Mouse (Mus musculus): ENCODE data around the gene 1700037H04Rik.

Gene 1700037H04Rik

DNA sequence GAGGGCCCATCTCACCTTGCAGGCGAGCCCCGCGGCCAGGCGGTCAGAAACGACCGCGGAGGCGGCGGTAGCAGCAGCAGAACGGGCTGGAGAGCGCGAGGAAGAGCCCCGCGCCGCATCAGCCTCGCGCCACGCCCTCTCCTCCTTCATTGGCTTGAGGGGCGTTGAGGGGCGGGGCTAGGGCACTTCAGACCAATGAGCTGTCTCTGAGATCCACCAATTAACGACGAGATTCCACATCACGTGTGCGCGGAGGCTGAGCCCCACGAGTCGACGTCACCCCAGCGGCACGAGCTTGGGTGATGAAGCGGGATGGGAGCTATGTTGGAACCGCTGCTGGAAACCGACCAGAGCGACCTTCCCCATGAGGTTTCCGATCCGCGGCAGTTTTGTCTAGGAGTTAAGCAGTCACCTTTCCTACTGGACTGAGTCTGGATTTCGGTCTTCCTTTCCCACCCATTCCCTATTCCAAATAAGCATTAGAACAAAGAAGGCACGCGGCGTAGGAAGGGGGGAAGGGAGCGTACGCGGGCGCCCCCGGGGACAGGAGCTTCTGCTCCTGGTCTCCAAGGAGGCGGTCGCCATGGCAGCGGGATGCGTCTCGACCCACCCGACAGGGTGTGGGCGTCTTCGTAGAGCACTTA, at the start of gene 1700037H04Rik:
1700037H04Rik (minus strand) TSS at position 144 of the 644 bp plus-strand sequence.
- in situ Hi-C loops (cut with MseI, MboI), result no loop called here

DNA sequence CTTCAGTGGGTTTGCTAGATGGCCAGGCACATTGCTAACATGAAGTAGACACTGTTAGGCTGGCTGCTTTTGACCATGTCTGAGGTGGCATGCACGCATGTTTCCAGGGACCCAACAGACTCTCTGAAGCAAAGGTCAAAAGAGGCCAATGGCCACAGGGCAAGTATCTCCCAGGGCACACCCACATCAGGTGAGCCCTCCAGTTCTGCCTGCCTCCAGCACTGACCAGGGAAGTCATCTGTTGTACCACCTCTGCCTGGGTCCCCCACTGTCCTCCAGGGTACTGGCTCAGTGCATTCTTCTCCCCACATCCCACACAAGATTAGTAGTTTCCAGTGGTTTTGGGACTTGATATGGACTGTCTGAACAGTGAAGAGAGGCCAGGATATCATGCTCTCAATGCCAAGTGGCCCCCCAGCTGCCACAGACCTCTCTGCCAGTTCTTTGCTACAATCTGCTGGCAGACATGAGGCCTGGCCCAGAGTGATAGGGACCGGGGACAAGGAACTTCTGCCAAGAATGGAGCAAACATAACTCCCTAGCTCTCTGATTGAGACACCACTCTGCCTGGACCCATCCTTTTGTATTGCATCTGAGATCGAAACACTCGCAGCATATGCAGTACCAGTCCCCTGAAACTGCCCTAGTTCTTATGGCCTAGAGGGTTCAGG, 49.4 kb upstream of the 1700037H04Rik start:
- in situ Hi-C loops (cut with MseI, MboI), result no loop called here

DNA sequence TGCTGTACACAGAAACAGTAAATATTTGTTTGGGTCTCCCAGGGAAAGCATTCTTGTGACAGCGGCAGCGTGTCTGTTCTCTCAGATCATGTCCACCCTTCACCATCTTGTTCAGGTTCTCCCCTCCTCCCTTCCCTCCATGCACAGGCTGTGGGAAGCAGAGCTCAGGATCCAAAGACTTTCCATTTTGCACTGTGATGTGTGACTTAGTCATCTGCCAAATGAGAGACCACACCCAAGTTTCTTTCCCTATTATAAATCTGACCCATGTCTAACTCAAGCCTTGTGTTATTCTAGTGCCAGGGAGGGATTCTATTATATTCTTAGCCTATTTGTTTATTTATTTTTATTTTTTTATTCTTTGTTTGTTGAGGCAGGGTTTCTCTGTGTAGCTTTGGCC, 48.5 kb upstream of the 1700037H04Rik start:
- in situ Hi-C loops (cut with MseI, MboI), result no loop called here

DNA sequence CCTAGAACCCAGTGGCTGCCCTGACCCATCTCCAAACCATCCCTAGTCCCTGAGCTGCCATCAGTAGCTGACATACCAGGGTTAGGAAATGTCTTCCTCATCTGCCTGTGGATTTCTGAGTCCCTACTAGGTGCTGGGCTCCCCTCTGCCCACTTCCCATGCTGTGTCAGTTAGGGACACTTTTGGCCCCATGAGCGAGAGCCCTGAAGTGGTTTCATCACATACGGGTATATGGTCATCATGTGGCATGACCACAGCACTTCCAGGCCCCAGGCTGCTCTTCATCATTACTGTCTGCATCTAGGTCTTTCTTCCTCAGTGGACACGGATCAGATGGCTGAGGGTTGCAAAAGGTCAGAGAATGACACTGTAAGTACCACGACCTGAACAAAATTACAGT, 46.9 kb upstream of the 1700037H04Rik start, which contains the start of gene Ap5s1:
Ap5s1 (plus strand) TSS at position 301 of the 400 bp plus-strand sequence.
- in situ Hi-C loops (cut with MseI, MboI), result no loop called here

DNA sequence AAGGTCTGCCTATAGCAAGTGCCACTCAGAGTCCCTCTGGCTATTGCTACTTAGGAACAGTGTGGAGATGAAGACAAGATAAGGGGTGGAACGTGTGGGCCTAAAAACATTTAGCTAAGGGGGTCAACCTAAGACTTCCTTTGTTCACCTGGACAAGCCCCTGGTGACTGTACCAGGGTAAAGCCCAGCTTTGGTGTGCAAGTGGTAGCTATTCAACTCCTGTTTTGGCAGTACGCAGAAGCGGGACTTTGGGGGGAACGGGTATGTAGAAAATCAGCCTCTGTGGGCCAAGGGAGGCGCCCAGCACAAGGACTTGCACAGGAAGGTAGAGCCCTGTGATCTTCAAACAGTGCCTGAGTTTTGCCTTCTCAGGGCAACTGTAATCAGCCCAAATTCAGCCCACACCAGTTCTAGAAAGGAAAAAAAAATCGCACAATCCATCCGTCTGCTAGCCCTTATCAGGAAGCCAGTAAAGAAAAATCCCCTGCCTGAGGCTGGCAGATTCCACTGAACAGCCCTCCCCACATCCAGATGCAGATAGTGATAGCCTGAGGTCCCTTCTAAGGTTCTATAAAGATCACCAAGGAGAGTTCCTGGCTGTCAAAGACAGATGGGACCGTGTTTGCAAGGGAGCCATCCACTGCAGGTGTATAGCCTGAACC, 45.8 kb upstream of the 1700037H04Rik start:
- in situ Hi-C loops (cut with MseI, MboI), result no loop called here

DNA sequence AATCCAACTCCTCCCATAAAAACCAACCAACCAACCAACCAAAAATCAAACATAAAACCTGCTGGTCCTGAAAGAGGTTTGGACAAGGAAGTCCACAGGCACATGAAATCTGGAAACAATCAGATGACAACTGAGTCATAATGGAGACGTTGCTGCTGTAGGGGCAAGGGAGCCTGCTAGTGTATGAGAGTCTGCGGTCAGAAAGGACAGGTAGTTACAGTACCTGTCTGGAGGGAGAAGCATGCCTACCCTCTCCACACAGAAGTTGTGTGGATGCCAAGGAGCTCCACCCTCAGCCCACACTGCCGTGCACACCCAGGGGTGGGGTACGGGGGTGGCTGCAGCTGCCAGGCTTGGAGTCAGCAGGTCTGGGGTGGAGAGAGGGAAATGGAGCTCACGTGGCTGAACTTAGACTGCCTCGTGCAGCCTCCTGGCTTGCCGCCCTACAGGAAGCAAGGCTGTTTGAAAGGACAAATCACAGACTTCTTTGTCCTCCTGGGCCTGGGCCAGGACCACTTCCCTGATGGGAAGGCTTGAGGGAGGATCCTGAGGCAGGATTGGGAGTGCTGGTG, 44.6 kb upstream of the 1700037H04Rik start:
- in situ Hi-C loops (cut with MseI, MboI), result no loop called here

DNA sequence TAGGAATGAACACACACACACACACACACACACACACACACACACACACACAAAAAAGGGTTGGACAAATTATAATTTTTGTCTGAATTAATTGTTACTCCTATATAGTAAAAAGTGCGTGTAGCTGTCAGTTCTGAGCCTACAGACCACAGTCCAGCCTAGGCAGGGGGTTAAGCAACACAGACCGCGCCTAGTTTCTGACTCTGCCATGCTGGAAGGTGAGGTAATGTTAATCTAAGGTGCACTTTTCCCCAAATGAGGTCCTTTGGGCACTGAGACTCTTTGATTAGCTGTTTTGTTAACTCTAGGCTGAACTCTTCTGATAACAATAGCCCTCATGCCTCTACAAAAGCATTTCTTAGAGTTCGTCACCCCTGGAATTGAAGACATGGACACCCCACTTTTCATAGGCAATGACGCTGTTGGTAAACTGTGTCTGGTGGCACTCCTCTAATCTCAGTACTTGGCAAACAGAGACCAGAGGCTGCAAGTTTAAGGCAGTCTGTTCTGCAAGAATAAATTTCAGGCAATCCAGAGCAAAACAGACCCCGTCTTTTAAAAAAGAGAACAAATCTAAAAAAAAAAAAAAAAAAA, 44.0 kb upstream of the 1700037H04Rik start:
- in situ Hi-C loops (cut with MseI, MboI), result no loop called here

DNA sequence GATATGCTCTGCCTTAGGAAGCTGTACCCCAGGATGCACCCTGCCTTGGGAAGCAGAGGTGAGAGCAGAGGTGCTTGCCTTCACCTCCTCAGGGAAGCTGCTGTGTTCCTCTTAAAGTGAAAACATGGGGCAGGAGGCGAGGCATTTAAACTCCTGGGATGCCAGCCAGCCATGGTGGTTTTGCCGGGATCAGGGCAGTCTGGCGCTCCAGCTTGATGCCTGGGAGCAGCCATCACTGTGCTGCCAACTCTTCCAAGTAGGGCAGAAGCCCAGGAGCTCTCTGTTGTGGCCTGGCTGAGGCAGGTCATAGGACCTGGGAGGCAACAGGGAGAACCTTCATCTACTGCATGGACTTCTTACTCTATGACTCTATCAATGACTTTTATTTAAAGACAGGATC, 41.4 kb upstream of the 1700037H04Rik start:
- in situ Hi-C loops (cut with MseI, MboI), result no loop called here

DNA sequence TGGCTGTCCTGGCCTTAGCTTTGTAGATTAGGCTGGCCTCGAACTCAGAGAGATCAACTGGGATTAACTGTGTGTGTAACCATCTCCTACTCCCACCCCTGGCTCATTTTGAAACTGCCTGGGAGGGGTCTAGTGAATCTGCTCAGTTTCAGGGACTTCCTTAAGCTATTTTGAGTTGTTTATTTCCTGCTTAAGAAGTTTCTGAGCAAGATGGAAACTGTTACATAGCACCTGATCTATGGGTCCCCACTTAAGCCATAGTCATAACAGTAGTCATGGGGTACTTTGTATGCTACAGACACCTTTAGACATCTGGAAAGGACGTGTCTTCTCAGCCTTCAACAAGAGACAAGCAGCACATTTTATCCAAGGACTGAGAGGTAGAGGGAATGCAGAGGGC, 40.8 kb upstream of the 1700037H04Rik start:
- in situ Hi-C loops (cut with MseI, MboI), result no loop called here

DNA sequence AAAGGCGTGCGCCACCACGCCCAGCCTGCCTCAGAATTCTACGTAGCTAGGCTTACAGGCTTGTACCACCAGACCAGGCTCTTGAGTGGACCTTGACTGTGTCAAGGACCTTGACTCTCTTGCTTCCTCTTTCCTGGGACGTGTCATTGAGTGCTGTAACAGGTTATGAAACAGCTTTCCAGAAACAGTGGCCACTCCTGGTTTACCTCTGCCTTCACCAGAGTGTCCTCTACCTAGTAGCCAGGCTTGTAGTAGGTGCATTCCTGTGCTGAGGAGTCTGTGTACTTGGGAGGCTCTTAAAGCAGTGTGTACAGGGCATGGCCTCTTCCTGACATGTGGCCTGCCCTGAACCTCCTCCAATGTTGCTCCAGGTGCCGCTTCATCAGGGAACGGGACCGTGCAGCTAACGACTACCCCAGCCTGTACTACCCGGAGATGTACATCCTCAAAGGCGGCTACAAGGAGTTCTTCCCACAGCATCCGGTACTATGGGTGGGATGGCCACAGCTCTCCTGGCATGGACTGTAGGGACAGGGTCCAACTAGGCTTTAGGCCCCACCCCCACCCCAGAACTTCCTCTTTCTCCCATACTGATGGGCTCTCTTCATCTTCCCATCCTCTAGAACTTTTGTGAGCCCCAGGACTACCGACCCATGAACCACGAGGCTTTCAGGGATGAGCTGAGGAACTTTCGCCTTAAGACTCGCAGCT, 36.9 kb upstream of the 1700037H04Rik start:
- in situ Hi-C loops (cut with MseI, MboI), result no loop called here

DNA sequence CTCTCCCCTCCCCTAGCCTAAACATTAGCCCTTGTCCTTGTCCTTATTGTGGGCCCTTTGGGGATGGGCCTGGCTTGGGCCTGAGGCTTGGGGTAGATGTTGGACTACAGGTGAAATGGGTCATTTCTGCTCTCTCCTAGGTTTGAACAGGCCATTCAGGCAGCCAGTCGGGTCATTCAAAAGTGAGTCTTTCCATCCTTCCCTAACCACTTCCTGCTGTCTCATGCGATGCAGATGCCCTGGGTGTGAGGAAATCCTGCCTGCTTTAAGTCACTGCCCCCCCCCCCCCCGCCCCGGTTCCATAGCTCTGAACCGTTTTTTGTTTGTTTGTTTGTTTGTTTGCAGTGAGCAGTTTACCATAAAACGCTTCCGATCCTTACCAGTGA, 31.1 kb upstream of the 1700037H04Rik start:
- in situ Hi-C loops (cut with MseI, MboI), result no loop called here

DNA sequence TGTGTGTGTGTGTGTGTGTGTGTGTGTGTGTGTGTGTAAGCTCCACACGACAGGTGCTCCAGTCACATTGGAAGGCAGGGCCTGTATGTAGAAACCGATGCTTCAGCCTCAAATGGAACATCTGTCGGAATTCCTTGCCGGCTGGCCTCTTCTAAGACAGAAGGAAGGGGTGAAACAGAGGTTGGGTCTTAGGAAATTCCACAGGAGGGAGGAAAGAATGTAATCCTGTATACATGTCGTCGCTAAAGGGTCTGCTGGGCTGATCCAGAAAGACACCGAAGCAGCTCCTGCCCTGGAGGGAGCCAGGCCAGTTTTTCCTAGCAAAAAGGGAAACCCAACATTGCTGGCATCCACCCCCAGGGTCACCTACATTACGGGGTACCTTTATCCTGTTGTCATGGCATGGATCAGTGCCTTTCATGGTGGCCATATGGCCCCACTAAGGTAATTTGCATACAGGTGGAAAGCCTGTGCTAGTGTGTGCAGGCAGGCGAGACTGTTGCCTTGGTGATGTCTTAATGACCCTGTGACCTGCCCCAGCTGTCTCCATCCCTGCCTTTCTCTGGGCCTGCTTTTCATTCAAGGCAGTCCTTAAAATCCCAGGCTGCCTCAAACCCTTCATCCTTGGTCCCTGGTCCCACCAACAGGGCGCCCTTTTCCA, 30.6 kb upstream of the 1700037H04Rik start:
- in situ Hi-C loops (cut with MseI, MboI), result no loop called here

DNA sequence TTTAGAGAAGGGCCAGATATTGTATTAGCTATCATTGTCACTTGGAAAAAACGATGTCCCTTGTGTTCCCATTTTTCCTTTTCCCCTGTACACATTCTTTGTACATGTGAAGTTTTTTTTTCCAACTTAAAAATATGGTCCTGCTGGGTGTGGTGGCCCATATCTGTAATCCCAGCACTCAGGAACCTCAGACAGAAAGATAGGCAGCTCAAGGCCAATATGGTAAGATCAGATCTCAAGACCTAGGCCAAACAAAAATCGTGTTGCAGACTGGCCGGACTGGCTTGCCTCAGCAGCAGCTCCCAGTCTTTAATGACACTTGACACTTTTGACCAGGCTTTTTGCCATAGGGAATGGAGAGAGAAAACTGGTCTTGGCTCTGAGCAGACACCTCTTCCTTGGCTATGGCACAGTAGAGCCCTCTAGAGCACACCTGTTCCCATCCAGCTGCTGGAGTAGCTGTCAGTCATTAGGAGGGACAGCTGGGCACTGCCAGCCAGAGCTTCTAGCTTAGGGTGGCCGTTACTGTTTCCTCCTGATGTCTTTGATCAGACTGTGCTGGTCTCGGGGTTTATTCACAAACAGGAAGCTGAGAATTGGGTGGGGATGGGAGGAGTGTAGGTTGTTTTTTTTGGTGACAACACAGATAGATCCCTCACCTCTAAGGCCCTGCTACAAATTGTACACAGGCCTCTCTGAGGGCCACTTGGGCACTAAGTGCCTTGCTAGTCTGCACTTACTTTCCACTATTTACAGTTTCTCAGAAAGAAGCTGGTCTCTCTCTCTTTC, 29.8 kb upstream of the 1700037H04Rik start:
- in situ Hi-C loops (cut with MseI, MboI), result no loop called here

DNA sequence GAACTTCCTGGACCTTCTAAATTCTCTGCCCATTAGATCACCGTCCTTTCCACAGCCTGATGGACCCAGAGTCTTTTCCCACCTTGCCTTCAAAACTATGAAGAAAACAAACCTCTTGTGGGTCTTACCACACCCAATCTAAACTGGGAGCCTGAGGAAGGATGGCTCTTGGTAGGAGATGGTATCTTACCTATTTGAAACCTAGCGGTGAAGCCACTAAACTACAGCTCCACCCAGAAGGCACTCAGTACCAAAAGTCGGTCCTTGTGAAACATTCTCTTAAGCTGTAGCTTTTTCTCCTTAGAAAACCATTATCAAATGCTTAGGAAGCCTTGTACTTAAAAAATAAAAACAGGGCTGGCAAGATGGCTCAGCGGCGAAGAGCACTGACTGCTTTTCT, 28.4 kb upstream of the 1700037H04Rik start:
- in situ Hi-C loops (cut with MseI, MboI), result no loop called here

DNA sequence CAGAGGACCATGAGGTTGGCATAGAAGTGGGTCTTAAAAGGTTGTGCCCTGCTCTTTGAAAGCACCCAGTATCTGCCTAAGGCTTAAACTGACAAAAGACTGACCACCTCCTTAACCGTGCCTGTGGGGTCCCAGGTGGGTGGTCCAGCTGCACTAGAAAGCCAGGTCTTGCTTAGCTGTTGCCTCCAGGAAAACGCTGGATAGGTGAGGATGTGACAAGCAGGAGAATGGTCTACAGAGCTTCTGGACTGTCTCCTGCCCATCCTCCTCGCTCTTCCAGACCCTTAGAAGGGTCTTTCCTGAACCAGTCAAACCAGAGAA, 27.7 kb upstream of the 1700037H04Rik start:
- in situ Hi-C loops (cut with MseI, MboI), result no loop called here

DNA sequence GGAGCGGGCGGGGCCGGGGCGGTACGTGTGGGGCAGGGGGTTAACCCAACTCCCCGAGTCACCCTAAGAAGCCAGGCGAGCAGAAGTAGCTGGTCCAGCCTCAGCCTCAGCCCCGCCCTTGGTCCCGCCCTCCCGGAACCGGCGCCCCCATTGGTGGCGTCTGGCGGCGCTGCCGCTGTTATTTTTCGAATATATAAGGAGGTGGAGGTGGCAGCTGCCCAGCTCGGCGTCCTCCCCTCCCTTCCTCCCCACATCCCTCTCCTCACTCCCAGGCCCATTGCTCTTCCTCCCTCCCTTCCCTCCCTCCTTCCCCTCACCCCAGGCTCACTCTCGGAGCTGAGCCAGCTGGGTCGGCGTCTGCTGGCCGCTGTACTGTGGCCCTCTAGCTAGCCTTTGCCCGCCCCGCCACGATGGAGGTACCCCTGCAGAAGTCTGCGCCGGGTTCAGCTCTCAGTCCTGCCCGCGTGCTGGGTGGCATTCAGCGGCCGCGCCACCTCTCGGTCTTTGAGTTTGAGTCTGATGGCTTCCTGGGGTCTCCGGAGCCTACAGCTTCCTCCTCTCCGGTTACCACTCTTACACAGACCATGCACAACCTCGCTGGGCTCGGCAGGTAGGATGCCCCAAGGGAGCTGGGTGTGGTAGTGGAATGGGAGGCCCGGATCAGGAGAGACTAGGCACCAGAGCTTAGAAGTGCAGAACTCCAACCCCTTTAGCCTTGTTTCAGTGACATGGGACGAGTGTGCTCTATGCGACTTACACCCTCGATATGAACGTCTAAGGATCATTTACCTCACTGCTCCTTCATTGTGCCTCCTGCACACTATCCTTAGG, 27.1 kb upstream of the 1700037H04Rik start, which contains the start of the genes Cdc25b and Spef1:
Cdc25b (plus strand) TSS at position 179 of the 831 bp plus-strand sequence.
Spef1 (minus strand) TSS at position 512 of the 831 bp plus-strand sequence.
- in situ Hi-C loops (cut with MseI, MboI), result no loop called here

DNA sequence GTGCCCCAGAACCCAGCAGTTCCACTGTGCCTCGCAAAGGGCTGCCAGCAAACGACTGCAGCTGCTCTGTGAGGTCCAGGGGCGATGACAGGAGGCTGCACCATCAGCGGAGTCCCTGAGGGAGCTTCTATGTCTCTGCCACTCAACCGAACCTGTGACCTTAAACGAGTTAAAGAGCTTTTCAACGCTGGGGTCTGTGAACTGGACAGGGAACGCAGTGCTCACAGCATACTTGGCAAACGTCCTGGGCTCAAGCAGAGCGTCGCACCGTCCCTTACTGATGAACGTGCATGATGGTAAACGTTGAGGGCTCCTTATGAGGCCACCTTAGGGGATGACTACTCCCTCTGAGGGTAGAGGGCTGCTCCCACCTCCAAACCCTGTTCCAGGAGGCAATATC, 26.5 kb upstream of the 1700037H04Rik start:
- in situ Hi-C loops (cut with MseI, MboI), result no loop called here

DNA sequence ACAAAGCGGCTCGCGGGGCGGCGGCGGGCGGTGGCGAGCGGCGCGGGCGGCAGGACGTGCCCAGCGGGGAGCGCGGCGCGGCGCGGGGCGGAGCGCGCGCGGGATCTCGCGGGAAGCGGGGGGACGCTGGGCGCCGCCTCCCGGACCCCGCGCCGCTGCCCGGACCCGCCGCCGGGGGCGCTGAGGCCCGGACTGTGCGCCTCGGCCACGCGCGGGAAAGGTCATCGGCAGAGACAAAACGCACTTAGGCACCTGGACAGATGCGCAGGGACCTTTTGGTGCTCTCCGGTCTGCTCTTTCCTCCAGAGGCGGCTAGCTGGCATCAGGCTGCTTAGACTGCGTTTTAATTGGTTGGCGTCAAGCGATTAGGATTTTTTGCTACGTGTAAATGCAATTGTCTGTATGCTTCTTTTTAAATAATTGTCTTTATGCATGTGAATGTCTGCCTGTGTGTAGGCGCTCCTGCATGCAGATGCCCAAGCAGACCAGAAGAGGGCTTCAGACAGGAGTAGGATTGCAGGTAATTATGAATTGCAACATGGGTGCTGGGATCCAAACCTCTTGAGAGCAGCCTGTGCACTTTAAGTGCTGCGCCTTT, 20.2 kb upstream of the 1700037H04Rik start, which contains the start of gene Cenpb:
Cenpb (minus strand) TSS at position 78 of the 598 bp plus-strand sequence.
- in situ Hi-C loops (cut with MseI, MboI), result no loop called here

Data from mouse trophoblast stem cell (cell line).